Mouse (Mus musculus) erythroid progenitor cell, adult 5-6 weeks (primary cell): ENCODE results near the gene Fermt2. TPM values are rescaled to one million over a fixed set of nuclear protein-coding genes. Genes with fewer than 3 reads are reported as not detected.
"Not testable (repeated sequence)": the region's sequence is repeated elsewhere in the genome, so short reads cannot be mapped to it uniquely, and the experiment has no call there.

Experiments
- ATAC-seq: replicated peaks from 2 replicates; pipeline ENCODE4 v1.8.0; 2016; ENCODE audit warnings: moderate number of reproducible peaks, mild to moderate bottlenecking, moderate TSS enrichment, inconsistent platforms; ENCODE audit not compliant: poor library complexity, low FRiP score, severe bottlenecking
- total RNA-seq, 2 experiments: library from RNA; stranded (forward) in 1 of 2; stranded (reverse) in 1 of 2; fragments of 150-400 nt in 1 of 2; fragments of 186-747, 209-891 nt in 1 of 2; gene quantifications; 2 replicates each; pipeline versions ENCODE4 v1.2.3 to v1.2.4; 2015 to 2017; ENCODE audit warnings: low replicate concordance in 2 of 2

Gene Fermt2
- total RNA-seq, 2 experiments from 2014 or later, result 0.91 TPM; not detected in 1

DNA sequence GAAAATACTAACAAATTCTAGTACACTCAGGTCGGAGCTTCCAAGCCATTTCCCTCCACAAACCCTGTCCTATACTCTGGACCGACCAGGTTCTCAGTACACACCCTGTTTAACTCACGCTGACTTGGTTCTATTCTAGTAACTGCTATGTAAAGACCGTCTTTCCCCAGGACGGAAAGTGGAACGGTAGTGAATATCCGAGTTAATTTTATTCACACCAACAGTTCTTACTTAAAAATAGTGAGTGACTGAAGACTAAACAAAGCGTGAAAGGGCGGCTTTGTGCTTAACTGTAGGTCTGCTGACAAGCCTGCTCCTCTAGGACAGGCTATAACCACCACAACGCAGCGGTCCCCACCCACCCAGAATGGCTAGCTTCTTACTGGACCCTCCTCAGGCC, 14.1 kb downstream of the Fermt2 start:
- no peak for ATAC-seq

DNA sequence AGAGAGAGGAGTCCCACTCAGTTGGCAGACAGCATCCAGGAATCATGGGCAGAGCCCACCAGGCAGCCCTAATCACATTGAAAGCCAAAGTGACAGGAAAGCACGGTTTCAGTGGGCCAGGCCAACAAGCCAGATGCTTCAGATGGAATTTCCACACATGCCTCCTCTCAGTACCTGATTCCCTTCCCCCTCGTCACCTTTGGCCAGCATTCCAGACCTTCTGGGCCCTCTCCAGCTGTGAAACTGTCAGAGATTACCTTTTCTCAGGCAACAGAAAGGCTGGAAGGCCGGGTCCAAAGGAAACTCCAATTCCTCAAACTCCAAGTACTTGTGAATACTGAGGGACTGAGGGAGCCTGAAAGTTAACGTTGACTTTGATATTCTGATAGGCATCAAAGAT, 19.1 kb downstream of the Fermt2 start:
- no peak for ATAC-seq

DNA sequence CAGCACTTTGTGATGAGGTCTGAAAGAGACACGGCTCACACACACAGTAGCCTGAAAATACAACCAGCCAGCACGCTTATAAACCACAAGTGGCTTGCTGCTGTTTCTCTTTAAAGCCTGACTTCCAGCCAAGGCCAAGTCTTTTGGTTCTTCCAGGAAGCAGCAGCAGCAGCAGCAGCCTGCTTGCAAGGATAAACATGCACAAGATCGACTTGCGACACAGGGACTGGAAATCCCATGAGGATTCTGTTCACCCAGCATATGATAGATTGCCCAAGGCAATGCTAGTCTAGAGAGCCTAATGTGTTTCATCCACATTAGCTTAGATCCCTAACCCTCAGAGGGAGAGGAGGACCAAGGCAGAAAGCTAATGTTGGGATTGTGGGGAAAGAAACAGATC, 22.0 kb downstream of the Fermt2 start:
- ATAC-seq, result no peak

DNA sequence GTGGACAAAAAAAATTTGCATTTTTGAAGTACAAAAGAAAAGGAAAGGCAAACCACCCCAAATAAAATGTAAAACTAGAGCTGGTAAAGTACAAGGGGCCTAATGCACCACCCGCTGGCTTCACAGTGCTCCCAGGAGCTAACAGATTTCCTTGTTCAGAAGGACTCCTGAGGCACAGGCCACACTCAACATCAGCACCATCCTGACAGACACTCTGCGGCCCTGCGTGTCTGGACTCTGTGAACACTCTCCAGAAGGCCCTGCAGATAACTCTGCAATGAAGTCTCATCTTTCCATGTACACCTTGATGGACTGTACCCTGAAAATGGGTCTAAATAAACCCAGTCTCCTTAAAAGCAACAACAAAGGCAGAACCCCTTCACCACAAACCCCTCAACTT, 22.5 kb downstream of the Fermt2 start:
- ATAC-seq, result no peak

DNA sequence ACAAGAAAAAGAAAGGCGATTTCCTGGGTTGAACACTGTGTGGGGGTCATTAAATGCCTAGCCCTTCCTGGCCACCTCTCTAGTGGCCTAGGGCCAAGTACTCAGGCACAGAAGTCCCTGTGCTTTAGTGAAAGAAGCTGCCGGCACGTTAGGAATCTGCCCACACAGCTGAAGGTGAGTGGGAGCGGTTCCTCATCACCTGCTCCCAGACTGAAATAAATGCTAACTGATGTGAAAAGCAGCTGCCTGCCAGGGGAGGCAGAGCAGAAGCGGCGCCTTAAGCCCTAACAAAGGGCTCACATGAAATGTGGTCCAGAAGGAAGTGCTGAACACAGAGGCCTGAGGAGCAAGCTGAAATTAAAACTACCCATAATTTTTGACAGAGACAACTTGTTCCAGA, 22.9 kb downstream of the Fermt2 start:
- no peak for ATAC-seq

DNA sequence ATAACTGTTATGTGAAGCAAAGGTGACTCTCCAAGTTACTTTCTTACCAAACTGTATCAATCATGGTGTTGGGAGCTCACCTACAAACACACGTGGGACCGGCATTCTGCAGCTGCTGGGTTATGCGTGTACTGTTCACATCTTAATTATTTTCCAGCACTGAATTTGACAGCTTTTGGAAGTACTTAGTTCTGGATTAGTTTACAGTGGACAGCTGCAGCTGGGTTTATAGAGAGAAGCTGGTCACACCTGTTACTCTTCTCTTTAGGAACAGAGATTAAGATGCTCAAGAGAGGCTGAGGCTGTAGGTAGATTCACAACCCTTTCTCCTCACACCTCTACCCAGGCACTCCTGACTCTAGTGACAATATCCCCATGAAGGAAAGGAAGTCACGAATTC, 23.8 kb downstream of the Fermt2 start:
- ATAC-seq, result no peak

DNA sequence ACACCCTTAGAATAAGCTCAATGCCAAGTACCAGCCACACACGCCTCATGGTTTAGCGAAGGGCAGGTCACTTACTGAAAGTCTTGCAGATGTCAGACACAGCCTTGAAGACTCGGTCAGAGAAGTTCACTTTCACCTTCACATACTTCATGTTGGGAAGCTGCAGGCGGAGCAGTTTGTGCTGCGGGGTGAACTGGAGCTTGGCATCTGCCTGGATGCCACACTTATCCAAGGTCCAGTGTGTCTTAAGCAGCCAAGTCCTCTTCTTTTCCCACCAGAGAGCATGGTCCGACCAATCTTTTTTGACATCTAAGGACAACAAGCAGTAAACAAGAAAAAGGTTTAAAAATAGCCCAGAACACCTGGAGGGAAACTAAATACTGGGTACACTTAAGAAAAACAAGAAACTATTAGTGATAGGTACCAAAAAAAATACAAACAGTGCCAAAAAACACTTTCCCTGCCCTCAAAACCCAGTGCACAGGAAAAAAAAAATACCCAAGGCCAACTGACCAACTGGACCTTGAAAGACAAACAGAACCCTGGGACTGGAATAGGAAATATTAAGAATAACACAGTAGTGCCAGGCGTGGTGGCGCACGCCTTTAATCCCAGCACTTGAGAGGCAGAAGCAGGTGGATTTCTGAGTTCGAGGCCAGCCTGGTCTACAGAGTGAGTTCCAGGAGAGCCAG, 25.4 kb downstream of the Fermt2 start:
- ATAC-seq, result no peak

DNA sequence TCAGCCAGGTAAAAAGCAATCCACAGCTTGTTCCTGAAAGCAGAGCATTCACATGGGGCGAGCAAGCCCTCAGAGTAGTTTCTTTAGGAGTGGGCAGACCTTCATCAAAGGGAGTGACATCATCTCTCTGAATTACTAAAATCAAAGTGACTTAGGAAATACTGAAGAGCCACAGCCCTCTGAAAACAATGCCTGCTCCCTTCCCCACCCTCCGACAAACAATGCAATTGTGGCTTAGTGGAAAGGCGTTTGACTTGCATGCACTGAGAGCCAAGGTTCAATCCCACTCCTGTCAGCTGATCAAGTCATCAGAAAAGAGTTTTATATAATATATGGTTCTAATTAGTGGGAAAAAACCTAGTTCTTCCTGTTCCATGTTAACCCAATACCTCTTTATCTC, 26.0 kb downstream of the Fermt2 start:
- ATAC-seq, result no peak

DNA sequence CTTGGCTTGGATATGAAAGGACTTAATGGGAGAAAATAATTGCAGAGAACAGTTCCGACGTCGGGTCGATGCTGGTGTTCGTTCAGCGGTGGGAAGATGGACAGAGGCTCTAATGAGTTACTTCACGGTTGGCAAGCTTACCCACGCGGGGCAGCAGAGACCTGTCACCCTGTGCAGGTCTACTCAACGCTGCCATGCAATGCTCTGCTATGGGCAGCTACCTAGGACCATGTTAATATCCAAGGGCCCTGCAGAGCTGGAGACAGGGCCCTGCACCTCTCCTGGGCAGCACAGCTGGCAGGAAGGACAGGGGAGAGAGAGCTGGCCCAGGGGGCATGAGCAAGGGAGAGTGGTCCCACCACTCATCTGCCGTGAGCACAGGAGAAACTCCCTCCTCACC, 29.9 kb downstream of the Fermt2 start:
- ATAC-seq, result no peak

DNA sequence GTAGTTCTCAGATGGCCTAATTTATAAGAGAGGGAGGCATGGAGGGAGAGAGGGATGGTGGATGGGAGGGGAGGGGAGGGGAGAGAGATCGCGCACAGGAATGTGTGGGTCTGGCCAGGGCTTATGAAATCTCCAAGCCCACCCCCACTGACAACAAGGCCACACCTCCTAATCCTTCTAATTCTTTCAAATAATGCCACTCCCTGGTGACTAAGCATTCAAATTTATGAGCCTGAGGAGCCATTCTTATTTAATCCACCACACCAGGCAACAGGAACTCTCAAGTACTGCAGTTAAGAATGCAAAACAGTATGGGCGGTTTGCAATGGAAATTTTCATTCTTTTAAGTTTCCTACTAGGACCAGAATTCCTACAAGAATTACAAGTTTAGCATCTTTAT, 32.8 kb downstream of the Fermt2 start:
- no peak for ATAC-seq

DNA sequence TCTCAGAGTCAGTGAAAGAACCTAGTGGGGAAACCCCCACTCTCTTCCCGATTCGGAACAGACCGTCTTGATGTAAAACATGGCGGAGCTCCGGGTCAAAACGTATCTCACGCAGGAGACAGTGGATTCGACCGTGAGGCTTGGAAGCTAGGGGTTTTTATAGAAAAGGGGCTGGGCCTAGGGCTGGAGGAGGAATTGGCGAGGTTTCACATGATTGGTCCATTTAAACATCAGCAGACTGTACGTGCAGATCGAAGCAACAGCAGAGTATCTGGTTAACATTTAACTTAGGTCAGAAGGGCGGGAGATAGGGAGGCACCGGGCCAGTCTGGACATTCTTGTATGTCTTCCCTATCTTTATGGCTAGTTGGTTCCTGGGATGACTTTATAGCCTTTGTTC, 34.1 kb downstream of the Fermt2 start:
- not testable (repeated sequence) for ATAC-seq

DNA sequence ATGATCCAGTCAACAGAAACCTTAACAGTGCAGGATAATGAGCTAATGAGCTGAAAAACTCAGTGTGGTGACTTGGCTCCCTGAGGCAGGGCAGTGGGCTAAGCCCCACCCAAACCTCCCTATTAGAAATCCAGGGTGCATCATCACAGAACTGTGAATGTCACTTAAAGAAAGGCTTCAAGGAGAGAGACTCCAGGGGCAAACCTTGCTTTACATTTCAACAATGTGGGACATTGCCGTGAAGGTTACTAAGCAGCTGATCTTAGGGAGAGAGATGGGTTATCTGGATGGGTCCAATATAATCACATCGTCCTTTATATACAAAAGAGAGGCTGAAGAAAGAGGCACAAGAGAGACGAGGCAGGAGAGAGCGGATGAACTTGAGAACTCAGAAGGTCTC, 36.0 kb downstream of the Fermt2 start:
- no peak for ATAC-seq

DNA sequence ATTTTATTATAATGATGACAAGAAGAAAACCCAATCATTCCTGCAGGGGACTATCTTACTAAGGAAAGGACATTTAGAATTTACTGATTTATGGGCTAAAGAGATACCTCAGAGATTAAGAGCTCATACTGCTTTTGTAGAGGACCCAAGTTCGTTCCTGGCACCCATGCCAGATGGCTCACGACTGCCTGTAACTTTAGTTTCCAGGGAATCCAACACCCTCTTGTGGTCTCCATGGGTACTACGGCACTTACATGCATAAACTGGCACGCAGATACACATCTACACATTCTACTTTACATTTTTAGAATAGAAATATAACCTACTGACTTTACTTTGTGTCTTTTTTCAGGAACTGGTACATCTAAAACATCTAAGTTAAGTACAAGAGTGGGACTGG, 37.2 kb downstream of the Fermt2 start:
- no peak for ATAC-seq

DNA sequence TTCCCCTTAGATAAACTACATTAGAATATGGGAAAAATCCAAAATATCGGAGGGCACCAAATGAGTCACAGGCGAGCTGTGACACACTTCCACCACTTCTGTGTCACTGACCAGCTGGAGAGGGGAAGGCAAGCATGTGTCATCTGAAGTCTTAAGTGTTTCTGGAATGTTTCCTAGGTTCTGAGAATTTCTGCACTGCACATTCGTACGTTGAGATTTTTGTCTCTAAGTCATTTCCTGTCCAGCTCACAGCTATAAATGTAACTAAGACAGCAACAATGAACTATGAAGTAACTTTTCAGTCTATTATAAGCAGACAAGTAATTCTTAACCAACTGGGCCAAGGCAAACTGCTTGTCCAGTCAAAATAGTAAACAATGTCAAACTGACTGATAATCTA, 37.9 kb downstream of the Fermt2 start:
- ATAC-seq, result no peak

DNA sequence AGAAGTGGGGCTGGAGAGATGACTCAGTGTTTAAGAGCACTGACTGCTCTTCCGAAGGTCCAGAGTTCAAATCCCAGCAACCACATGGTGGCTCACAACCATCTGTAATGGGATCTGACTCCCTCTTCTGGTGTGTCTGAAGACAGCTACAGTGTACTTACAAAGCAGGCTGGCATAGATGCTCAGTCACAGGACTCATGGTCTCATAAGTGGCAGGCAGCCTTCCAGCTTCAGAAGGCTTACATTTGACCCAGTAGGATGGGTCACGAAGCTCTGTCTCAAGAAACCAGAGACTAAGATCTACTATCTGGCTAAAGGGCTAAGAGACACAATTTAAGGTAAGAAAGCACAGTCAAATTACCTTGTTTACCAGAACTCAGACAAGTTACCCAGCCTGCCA, 42.7 kb downstream of the Fermt2 start:
- ATAC-seq, result not testable (repeated sequence)

DNA sequence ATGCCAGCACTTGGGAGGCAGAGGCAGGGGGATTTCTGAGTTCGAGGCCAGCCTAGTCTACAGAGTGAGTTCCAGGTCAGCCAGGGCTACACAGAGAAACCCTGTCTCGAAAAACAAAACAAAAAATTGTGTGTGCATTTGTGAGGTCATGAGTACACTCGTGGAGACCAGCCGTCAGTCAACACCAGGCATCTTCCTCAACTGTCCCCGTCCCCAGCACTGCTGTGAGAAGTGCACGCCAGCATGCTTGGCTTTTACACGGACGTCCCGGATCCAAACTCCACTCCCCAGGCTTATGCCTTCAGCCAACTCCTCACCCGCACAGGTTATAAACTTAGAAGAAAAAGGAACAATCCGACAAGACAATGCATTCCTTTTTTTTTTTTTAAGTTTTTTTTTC, 46.6 kb downstream of the Fermt2 start:
- ATAC-seq, result not testable (repeated sequence)

DNA sequence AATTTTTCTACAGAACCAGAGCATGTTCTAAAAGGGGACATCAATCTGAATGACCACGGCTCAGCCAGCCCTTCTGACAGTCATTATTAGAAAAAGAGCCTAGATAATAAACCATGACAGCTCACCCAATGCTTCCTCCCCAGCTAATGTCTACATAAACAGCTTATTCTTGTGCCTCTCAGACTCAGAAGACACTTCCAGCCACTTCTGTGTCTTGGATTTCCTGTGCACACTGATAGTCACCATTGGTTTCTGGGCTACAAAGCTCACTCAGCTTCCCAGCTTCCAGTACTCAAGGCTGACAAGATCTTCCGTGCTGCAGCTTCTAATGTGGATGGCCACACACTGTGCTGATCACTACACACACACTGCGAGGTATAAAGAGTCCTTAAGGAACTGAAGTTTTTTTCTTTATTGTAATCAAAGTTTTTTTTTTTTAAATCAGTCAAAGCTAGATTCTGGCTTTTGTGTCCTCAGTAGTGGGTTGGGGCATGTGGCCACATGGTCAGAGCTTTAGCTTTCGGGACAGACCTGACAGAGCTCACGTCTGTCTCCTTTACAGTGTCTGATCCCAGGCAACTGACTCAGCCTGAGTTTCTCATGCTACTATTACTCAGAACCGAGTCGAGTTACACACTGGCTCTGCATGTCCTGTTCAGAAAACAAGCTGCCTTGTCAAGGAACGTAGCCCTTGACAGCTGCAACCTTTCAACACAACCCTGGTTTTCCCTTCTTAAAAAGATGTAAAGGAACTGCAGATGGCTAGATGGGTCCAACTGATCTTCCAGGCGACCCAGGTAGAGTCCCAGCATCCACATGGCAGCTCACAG, 50.7 kb downstream of the Fermt2 start:
- ATAC-seq, result no peak

DNA sequence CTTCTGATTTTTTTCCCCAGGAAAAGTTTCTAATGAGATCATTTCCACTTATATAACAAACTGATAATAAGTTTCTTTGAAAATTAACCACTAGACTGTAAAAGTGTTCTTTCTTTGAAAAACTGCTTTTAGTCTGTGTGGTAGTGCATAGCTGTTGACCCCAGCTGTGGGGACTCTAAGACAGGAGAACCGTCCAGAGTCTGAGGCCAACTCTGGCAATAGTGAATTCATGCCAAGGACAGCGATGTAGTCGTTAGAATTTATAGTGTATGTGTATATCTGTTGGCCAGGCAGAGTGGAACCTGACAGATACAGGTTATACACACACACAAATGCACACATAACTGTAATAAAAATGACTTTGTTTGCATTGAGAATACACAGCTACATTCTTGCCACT, 51.4 kb downstream of the Fermt2 start:
- ATAC-seq, result no peak

DNA sequence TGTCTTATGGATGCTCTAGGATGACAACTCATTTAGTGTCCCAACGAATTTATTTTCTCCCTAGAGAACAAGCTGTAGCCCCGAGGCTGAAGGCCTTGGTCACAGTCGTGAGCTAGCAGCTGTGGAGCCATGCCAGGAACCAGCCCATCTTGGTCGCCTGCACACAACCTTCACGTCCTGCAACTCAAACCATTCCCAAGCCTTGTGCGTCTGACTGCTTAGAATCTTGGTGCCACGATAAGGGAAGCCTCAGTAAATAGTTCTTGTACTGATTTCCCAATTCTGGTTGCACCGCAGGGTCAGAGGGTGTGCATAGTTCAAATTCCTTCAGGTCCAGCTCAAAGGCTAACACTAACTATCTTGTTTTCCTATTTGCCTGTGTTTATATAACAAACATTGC, 52.3 kb downstream of the Fermt2 start:
- ATAC-seq, result no peak

DNA sequence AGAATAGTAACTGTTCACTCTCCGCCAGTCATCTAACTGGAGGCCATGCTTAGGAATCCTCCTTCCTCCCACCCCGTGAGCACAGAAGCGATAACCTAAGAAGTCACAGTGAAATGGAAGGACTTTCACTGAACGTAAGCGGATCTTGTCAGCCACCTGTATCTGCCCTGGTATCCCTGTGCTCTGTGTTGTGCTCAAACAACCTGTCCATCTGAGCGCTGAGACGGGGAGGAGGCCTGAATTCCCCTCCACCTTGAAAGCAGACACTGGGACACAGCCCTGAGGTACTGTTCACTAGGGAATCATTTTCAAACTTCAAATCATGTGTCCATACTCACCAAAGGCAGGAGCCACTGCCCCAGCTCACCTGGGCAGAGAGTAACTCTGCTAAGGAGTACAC, 52.9 kb downstream of the Fermt2 start:
- no peak for ATAC-seq

DNA sequence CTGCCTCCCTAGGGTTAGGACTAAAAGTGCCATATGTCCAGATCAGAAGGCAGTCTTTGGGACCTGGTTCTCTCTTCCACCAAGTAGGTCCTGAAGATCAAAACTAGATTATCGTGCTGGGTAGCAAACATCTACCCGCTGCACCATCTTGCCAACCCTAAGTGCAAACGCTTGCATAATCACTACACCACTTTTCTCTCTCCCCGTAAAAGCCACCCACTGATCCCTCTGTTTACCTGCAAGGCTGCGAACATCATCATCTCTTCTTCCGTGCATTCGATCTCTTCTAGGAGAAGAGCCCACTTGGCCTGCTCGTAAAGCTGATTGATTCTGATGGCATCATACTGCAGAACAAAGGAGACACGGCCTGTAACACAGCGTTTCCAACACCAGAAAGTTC, 57.4 kb downstream of the Fermt2 start:
- no peak for ATAC-seq

DNA sequence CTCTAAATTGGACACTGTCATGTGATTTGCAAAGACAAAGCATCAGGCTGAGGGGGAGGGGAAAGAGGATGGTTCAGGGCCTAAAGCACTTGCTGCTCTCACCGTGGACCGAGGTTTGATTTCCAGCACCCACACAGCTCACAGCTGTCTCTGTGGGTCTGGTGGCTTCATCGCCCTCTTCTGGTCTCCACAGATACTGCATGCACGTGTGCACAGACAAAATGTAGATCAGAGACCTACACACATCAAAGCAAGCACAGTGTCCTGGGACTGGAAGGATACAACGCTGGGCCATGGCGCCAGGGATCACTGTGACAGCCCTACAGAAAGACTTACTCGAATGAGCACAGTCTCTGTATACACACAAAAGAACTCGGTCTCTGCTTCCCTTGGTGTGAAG, 60.5 kb downstream of the Fermt2 start:
- no peak for ATAC-seq
